Mouse (Mus musculus) lung, postnatal 10 days (tissue): ENCODE data around the gene Sarm1.

Experiments
- DNase-seq: peaks from one replicate; pipeline ENCODE4 v3.0.0; 2021

Gene Sarm1

DNA sequence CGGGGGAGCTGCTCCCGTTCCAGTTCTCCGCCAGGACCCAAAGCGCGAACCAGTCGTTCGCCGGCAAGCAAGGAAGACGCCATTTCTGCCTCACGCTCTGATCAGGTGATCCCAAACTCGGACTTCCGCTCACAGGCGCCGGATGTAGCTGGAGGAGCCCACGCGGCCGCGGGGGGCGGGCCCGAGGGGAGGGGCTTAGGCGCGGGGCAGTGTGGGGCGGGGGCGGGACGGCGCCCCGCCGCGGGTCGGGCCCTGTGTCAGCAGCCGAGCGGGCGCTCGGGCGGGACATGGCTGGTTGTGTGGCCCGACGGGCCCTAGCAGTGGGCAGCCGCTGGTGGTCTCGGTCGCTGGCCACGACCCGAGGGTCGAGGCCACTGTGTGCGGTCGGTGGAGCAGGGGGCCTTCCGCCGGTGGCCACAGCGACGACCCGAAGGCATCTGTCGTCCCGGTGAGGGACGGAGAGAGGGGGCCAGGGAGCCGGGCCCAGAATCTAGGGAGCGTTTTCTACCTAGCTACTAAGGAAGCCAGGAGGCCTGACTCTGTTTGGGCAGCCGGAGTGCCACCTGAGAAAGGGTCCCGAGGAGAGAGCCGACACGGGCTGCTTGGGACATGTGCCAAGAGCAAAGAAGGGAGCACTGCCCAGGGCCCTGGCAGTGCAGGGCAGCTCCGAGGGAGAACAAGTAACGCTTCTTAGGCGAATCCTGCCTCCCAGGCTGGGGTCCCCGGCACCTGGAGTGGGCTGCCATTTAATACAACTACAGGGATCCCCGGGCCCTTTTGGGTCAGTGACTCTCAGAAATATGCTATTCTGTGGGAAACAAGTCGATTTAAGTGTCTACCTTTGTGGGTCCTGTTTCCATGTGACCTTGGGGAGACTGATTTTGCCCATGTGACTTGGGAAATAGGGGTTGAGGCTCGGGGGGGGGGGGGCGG is 14.7 kb upstream of the Sarm1 start, which contains the start of the genes Tmem199 and Poldip2:
TSS of gene Tmem199 (minus strand) at position 148 of the 933 bp plus-strand sequence.
TSS of gene Poldip2 (plus strand) at position 169 of the 933 bp plus-strand sequence.
- peak; percentile 94 for DNase-seq

DNA sequence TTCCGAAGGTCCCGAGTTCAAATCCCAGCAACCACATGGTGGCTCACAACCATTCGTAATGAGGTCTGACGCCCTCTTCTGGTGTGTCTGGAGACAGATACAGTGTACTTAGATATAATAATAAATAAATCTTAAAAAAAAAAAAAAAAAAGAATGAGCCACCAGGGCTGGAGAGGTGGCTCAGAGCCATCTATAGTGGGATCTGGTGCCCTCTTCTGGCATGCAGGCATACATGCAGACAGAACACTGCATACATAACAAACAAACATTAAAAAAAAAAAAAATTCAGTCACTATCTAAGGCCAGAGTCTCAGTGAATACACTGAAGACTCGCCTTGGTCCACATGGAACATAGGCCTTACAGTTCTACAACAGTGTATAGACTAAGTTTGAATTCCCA is 11.6 kb upstream of the Sarm1 start:
- peak; percentile 47 for DNase-seq

DNA sequence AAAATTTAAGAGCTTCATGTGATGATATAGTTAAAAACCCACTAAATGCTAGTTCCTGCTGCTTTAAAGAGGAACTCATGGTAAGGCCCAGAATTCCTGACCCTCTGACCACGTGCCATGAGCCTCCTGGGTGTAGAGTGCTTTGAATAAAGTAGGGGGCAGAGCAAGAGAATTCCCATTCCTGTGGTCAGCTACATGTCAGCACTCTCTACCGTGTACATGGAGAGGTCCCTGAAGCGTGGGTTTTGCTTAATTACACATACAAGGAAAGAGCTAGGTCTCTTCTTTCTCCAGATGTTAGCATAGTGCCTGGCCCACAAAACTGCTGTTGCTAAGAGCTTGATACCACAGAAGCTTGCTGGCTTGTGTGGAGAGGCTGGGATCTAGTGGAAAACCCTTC is 7.9 kb upstream of the Sarm1 start:
- no peak for DNase-seq

DNA sequence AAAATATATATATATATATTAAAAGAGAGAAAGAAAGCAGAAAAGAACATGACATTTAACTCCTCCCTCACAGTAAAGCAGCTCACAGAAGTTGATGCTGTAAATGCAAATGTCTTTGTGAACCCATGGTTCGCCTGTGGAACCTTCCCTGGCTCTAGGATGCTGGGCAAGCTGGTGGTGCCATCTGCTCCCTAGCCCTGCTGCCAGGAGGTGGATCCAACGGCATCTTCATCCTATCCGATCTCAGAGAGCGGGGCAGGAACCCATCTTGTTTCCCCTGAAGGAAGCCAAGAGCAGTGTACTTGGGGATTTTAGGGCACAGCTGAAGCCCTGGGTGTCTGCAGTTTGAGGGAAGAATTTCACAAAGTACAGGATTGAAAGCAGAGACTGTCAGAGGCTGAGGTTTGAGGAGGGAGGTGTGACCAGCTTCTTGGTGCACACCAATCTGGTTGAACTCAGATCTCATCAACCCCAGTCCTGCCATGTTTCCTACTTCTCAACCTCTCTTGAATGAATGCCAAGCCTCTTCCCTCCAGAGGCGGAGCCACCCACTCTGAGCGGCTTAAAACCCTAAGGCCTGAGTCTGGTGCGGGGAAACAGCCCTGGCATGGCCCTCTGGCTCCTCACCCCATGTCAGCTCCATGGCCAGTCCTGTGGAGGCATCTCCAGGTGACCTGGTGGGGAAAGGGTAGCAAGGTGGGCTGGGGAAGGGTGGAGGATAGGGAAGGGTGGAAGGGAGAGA is 5.5 kb upstream of the Sarm1 start, which contains the start of gene Sebox:
TSS of gene Sebox (plus strand) at position 539 of the 742 bp plus-strand sequence.
- DNase-seq = no peak

DNA sequence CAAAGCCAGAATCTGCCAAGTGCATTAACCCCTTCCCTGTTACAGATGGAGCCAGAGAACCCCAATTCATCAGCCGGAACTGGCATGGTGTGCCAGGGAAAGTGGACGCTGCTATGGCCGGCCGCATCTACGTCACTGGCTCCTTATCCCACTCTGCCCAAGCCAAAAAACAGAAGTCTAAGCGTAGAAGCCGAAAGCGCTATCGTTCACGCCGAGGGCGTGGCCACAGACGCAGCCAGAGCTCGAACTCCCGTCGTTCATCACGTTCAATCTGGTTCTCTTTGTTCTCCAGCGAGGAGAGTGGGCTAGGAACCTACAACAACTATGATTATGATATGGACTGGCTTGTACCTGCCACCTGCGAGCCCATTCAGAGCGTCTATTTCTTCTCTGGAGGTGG is 4.0 kb upstream of the Sarm1 start:
- DNase-seq = no peak

DNA sequence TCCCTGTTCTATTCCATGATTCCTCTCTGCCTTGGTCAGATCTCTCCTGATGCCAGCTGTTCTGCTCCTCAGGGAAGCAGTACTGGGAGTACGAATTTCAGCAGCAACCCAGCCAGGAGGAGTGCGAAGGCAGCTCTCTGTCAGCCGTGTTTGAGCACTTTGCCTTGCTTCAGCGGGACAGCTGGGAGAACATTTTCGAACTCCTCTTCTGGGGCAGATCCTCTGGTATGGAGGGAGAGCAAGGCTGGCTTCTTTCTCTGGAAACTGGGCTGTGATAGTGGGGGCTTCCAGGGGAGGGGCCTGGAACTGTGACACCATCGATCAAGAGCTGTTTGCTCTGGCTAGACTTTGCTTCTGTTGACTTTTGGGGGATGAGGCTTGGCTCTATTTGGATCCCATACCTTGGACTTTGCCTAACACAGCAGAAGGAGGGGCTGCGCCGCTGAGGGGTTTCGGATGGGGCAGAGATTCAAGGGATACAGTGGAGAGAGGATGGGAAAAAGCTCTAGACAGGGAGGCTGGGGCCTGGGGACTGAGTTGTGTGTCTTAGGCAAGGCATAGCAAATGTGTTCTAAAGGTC is 3.2 kb upstream of the Sarm1 start:
- no peak for DNase-seq

DNA sequence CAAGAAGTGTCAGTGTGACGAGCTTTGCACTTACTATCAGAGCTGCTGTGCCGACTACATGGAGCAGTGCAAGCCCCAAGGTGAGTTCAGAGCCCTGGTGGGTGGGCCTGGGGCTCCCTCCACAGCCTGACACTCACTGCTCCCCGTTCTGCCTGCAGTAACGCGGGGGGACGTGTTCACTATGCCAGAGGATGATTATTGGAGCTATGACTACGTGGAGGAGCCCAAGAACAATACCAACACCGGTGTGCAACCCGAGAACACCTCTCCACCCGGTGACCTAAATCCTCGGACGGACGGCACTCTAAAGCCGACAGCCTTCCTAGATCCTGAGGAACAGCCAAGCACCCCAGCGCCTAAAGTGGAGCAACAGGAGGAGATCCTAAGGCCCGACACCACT is 2.0 kb upstream of the Sarm1 start:
- no peak for DNase-seq

DNA sequence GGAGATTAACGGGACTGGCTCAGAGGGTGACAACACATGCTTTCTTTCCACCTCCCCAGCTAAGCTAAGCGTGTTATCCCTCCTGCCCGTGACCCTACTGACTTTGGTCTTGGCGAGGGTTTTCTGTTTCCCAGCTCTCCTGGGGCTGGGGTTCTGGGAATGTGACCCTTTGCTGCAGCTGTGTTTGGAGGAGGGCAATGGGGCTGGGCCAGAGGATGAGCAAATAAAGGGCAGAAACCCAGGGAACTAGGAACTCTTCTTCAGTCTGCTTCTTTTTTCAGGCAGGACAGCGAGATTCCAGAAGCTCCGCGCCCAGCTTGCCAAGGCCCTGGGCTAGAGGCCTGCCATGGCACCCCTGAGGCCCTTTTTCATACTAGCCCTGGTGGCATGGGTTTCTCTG is 1.4 kb upstream of the Sarm1 start, which contains the start of gene Vtn:
TSS of gene Vtn (plus strand) at position 88 of the 400 bp plus-strand sequence.
- DNase-seq = no peak

DNA sequence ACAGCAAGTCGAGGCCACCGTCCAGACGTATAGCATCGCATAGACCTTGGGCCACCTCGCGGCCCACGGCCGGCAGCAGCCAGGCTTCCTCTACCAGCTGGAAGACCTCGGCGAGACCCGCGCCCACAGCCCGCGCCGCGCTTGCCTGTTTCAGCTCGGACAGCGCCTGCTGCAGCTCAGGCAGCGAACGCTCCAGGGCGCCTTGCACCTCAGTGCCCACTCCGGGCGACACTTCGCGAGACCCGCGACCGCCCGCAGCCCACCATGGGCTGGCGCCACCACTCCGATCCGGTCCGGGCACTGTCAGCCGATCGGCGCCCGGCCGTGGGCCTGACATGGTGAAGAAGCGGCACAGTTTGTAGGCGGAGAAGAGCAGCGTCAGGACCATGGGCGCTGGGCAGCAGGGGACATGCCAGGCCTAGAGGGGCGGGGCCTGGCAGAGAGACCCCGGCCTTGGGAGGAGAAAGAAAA is 448 bp downstream of the Sarm1 start:
- DNase-seq = peak; percentile 33

DNA sequence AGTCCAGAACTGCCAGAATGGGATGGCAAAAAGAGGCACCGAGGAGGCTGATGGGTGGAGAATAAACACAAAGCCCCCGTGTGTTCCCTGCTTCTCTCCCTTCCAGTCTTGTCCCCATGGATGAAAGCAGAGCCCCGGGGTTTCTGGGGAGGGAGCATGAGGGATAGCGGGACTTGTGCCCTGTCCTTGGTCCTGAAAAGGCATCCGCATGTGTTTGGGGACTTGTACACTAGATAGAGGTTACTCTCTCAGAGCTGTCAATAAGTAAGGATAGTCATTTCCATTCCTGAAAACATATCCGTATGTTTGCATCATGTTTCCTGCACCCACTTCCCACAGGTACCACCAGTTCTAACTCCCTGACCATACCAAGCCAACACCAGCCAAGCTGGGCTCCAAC is 1.6 kb downstream of the Sarm1 start:
- peak; percentile 65 for DNase-seq

DNA sequence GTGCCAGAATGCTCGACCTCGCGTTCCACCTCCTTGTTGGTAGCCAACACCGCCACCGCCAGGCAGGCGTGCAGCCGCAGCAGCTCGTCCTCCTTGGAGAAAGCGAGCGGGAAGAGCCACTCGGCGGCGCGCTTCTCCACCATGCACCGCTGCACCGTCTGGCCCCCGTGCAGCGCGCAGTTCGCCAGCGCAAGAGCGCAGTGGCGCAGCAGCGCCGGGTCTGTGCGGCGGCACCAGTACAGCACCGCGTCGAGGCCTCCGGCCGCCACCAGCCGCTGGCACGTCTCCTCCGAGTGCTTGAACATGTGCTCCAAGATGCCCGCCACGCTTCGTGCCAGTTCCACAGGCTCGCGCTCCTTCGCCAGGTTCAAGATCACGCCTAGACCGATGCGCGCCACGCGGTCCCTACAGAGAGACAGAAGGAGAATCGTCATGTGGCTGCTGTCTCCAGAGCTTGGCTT is 6.7 kb downstream of the Sarm1 start:
- no peak for DNase-seq

DNA sequence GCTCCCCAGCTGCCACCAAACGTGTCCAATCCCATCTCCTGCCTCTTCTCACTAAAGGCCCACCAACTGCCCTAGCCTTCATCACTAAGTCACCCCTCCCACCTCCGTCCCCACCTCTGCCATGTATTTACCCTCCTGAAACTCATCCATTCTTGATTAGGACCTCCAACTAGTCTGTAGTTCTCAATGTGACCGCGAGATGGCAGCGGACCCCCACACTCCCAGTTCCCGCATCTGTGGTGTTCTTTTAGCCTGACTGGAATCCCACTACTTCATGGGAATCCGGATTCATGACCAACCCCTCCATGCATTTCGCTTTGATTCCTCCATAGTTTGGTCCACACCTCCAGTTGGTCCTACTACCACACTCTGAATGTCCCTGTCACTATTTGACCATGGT is 9.4 kb downstream of the Sarm1 start:
- peak; percentile 81 for DNase-seq

DNA sequence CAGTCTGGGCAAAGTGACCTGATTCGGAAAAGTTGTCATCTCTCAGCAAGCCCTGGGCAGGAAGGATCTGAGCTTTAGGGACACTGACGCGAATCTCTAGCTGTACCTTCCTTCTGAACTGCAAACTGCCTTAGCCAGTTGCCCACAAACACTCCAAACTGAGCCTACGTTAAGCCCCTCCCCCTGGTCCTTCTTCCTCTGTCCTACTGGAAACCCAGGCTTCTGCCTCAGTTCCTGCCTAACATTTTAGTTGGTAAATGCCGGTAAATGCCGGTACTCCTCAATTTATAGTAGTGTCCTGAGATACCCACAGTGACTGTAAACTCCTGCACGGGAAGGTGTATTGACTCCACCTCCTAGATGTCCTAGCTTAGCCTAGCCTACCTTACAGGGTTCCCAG is 13.9 kb downstream of the Sarm1 start:
- DNase-seq = no peak

DNA sequence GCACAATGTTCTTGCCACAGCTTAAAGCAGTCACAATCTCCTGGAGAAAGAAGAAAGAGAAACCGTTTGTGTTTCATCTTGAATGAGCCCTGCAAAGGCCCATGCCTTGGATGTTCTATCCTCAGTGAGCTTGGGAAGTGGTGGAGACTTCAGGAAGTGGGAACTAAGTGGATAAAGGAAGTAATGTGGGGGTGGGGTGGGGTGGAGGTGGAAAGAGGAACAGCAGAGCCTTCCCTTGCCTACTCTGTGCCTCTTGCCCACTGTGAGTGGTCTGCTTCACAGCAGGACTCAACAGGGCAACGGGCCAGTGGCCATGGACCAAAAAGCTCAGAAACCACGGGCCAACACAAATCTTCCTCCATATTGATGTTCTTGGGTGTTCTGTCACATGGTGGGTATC is 22.3 kb downstream of the Sarm1 start:
- DNase-seq = no peak

DNA sequence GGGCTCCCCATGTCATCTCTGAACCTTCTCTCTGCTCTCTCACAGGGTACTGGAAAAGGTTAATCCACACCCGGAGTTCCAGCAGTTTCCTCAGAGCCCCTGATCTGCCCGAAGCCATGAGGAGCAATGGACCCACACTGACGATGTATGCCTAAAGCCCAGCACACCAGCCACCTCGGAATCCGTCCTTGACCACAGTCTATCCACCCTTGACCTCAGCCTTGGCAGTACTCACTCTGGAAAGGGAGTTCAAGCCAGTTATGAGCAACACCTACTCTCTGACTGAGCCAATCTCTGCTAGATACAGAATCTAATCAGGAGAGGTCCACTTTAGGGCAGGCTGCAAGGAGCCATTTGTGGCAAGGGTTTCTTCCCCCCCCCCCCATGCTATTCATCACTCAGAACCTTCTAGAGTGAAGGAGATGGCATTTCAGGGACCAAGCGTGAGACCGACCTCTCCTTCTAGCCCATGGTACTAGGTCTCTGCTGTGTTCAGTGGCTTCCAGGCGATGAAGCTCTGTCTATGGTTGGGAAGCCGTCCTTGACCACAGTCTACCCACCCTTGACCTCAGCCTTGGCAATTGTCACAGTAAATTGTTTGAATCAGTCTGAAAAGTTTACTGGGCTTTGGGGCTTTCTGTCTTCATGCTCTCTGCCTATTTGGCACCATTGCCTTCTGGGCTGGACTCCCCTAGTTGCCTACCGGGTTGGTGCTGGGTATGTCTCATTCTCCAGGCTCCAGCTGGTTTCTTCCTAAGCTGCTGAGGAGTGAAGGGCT is 26.0 kb downstream of the Sarm1 start:
- DNase-seq = no peak

DNA sequence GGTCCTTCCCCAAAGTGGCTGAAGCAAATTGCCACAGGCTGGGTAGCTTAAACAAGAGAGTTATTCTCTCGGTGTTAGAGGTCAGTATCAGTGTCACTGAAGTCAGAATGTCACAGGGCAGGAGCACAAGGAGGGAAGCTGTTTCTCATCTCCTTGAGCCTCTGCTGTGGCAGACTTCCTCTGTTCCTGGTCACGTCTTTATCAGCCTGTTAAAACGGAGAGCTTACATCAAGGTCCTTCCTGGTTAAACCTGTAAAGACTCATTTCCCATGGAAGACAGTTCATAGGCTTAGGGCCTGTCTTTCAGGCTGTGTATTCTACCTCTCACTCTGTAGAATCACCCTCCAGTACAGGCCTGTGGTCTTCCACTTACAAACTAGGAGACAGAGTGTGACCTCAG is 29.6 kb downstream of the Sarm1 start:
- no peak for DNase-seq

DNA sequence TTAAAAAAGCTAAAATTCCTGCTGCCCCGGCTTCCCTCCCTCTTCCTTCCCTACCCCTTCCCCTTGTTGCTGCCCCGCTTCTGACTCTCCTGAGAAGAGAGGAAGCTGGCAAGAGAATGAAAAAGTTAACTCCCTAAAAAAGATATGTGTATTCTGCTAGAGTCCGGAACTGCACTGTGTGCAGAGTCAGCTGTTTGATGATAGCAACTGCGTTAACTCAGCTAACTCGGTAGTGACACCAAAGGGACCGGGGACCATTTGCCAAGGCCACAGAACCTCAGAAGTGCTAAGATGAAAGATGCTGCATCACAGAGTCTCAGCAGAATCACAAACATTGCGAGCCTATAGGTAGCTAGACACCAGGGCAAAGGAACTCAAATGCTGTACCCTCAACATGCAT is 30.0 kb downstream of the Sarm1 start:
- DNase-seq = no peak

DNA sequence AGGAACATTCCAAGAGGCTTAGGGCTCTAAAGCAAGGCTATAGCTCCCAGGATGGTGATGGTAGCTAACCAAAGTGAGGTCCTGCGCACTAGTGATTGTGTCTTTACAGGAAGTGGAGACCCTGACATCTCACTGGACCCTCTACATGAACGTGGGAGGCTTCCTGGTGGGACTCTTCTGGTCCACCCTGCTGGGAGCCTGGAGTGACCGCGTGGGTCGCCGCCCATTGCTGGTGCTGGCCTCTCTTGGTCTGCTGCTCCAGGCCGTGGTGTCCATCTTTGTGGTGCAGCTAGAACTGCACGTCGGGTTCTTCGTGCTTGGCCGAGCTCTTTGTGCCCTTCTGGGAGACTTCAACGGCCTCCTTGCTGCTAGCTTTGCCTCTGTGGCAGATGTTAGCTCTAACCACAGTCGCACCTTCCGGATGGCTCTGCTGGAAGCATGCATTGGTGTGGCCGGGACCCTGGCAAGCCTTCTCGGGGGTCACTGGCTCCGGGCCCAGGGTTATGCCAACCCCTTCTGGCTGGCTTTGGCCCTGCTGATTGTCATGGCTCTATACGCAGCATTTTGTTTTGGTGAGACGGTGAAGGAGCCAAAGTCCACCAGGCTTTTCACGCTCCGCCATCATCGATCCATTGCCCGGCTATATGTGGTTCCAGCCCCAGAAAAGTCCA is 31.2 kb downstream of the Sarm1 start:
- no peak for DNase-seq

DNA sequence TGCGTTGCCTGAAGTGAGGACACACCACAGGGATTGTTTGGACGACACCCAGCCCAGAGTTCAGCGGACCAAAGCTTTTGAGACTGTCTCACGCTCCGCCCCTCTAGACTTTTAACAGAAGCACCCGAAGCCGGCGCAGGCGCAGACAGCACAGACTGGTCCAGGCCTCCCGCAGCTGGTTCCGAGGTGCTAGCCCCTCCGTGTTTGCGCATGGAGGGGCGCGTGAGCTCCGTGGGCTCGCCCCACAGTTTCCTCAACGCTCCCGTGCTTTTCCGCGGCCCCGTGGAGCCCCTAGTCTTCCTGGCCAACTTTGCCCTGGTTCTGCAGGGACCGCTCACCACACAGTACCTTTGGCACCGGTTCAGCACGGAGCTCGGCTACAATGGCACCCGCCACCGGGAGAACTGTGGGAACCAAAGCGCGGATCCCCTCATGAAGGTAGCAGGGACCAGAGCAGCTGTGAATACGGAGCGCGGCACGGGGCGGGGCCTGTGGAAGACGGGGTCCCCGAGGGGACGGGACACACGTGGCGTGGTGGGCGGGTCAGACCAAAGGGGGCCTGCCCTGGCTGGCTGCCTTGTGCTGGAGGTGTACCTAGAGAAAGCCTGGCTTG is 31.9 kb downstream of the Sarm1 start, which contains the start of gene Slc46a1:
TSS of gene Slc46a1 (plus strand) at position 130 of the 613 bp plus-strand sequence.
- DNase-seq = peak; percentile 91

DNA sequence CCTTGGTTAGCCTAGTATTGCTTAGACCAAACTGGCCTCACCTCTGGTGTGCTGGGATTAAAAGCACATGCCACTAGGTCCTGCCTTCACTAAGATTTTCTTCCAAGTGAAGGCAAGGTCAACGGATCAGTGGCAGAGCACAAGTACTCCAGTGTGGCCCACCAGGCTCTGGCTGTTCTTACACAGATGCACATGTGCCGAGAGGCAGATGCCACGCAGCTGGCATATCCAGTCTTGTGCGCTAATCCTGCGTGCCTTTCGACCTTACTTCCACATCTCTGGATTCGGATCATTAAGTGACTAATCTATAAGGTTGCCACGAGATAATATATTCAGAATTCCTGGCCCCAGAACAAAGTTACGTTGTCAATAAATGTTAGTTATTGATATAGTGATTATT is 32.4 kb downstream of the Sarm1 start:
- no peak for DNase-seq
